Mouse (Mus musculus) left cerebral cortex, postnatal 10 days (tissue): ENCODE results near the gene Pla2g12a. TPM values are rescaled to one million over a fixed set of nuclear protein-coding genes. Genes with fewer than 3 reads are reported as not detected.

Experiments
- DNase-seq, 2 experiments: peaks; one replicate each; pipeline ENCODE4 v3.0.0; 2021 to 2022; ENCODE audit warnings: low spot score in 2 of 2, mixed read lengths in 1 of 2; ENCODE audit errors: extremely low spot score in 1 of 2
- intact Hi-C: fragments of 180-260 bp; cut with DNase I; formaldehyde crosslinking; loops from one replicate; pipeline ENCODE4 v1.15.1; 2025
- total RNA-seq, 2 experiments: library from RNA; stranded (reverse); gene quantifications; 2 replicates each; pipeline ENCODE4 v1.2.3; 2021

The Pla2g12a gene
- total RNA-seq = 10 to 100 TPM; 18.0 to 18.1 TPM

DNA sequence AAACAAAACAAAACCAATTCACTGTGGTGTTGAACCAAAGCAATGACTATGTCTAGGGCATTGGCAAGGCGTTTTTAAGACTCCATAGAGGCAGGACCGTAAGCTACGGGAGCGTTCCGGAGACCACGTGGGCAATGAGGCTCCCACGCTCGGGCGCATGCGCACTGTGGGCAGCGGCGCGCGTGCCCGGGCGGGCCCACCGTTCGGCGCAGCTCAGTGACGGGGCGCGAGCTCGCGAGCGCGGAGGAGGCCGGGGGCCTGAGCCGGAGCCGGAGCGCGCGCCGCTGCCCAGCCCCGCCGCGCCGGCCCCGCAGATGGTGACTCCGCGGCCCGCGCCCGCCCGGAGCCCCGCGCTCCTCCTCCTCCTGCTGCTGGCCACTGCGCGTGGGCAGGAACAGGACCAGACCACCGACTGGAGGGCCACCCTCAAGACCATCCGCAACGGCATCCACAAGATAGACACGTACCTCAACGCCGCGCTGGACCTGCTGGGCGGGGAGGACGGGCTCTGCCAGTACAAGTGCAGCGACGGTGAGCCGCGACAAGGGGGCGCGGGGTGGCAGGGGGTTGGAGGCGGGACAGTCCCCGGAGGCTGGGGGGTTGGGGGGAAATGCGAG is at the start of gene Pla2g12a:
Gene Pla2g12a, plus strand, starts transcription at position 202 of the 617 bp plus-strand sequence.
- peak; percentile 89 to 96 for DNase-seq
- intact Hi-C loops = loop anchor here (5.0 kb wide), 1 partner anchor 46 kb away; the partner anchor contains the start of gene Gar1

DNA sequence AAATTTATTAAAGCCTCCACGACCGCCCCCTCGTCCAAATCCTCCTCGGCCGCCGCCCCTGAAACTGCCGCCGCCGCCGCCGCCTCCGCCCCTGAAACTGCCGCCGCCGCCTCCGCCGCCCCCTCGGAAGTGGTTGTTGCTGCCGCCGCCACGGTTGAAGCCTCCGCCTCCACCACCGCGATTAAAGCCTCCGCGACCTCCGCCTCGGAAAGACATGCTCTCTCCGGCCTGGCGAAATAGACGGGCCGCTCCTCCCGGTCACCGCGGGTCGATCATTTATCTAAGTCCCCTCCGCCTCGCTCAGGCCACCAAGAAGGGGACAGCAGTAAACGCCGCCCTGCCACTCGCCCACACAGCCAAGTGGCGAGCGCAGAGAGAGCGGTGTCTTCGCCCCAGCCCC is 47.8 kb upstream of the Pla2g12a start:
- intact Hi-C loops = loop anchor here (5.0 kb wide), 1 partner anchor 47 kb away; the partner anchor contains the start of gene Pla2g12a
- peak in 1 of 2 experiments; percentile 73 for DNase-seq

DNA sequence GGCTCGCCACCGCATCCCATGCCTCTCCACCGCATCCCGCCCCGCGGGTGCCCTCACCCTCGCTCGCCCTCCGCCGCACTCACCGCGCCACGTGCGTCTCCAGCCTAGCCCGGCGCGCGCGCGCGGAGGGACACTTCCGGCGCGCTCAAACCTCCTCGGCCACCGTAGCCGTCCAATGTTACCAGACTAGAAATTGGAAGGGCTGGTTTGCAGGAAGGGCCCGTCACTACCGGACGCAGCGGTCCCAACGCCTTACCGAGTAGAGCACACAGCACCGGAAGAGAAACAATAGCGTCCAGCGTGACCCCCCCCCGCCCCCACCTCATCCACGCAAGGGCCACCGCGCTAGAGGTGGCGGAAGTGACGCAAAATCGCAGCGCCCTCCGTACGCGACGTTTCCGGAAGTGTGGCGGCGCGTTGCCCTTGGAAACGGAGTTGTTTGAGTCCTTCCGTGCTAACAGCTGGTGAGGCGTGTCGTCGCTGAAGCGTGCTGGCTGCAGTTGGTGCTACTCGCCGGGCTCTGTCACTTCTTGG is 47.3 kb upstream of the Pla2g12a start, which contains the start of gene Gar1:
Gene Gar1, minus strand, starts transcription at position 362 of the 534 bp plus-strand sequence.
- intact Hi-C loops = loop anchor here (5.0 kb wide), 1 partner anchor 46 kb away; the partner anchor contains the start of gene Pla2g12a

DNA sequence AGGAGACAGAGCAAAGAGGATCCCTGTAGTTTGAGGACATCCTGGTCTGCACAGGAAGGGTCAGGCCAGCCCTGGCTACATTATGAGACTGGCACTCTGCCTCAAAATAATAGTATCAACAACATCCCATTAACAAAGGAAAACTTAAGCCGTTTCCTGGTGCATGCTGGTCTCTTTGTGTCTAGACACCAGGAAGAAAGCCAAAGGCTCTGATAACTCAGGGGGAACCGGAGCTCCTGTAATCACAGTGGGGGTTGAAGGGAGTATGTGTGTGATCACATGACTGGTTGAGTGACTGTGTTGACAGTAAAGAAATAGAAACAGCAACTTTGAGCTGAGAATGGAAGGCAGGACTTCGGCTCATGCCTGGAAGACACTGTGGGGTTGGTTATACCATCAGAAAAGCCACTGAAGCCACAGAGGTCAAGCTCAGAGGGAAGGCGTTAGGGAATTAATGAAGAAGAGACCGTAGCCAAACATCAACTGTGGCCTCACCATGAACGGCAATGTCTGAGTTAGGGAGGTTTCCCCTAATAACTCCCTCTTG is 42.9 kb upstream of the Pla2g12a start, which contains the start of gene Cfi:
Gene Cfi, plus strand, starts transcription at position 497 of the 547 bp plus-strand sequence.
- peak in 1 of 2 experiments; percentile 26 for DNase-seq
- intact Hi-C loops = no loop called here

More for the DNA sequence above, 47.3 kb upstream of the Pla2g12a start, which contains the start of gene Gar1:
- DNase-seq = peak; percentile 94 to 98

DNA sequence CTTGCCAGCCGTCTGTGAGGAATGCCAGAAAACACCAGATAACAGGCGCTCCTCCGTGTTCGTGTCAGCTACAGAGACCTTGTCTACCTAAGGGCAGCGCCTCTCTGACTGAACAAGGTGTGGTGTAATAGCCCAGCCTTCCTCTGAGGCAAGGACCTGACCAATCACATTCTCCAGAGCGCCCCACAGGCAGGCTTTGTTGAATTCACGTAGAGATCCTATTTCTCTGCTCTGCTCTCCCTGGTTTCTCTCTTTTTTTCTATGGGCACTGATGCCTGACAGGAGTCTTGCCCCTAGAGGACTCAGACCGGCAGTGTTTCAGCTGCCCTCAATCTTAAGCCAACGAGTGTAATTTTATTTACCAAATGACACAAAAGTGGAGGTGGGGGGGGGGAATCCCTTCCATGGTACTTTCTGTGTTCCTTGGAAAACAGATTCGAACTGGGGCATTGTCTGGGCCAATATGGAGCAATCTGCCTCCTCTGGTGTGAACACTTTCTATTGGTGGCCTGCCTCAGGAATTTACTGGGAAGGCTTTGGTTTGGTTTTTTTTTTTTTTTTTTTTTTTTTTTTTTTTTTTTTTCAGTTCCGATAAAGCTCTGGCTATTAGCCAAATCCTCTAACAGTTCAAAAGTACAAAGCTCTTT is 42.2 kb upstream of the Pla2g12a start:
- DNase-seq = no peak
- intact Hi-C loops = no loop called here

DNA sequence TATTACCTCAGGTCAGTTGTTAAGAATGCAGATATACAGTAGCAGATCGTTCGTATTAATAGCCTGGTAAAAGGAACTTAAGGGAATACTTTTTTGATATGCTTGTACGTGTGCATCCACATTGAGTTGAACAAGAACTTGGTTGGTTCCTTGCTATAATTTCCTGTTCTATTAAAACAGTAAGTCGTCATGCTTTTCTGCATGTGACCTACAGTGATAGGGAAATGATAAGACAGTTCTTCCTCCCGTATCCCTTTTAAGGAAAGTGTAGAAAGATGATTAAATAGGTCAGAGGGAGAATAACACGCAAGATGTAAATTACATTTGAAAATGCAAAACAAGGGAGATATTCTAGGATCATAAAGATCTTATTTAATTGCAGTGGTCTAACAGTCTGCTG is 41.4 kb upstream of the Pla2g12a start:
- no peak for DNase-seq
- intact Hi-C loops = no loop called here

DNA sequence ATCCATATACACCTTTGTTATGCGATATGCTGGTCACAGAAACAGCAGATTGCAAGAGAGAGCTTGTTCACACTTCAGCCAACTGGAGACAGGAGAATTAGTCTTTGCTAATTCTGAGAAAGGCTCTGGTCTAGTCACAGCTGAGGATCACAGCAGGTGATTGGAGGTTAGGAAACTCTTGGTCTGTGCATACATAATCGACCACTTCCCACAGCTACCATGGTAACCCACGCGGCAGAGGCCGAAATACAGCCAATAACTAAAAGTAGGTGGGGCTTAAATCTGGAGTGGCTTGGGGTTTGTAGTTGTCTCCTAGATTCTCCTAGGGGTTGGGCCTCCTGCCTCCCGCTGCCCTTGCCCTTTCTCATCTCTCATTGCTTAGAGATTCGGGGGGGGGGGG is 40.4 kb upstream of the Pla2g12a start:
- no peak for DNase-seq
- intact Hi-C loops = no loop called here

DNA sequence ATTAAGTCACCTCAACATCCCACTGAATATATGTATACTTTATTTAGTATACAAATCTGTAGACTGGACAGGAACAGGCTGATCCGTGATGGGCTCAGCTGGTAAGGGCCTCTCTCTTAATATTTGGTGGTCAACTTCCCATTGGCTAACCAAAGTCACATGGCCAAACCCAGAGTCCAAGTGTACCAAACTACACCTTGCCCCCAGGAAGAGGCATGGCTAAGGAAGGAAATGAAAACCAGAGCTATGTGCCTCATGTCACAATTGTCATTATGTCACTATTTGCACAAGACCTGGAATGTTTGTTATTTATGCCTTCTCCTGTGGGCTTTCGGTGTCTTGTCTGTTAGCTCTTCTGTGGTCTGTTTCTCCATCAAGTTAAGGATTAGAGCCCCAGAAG is 32.5 kb upstream of the Pla2g12a start:
- DNase-seq = no peak
- intact Hi-C loops = no loop called here

DNA sequence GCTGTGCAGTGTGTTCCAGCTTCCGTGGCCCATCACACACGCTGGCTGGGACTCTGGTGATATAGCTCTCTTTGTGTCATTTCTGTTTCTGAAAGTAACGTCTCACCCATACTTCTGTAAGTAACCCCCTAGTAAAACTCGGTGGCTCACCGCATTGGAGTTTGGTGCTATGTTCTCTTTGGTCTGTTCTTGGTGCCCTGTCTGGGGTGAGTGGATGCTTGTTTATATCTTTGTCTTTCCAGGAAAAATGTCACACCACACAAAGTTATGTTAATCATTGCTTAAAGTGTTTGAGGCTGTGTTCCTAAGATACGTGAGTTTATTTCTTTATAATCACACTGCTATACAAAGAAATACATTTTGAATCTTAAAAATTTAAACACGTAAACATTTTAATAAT is 31.6 kb upstream of the Pla2g12a start:
- intact Hi-C loops = no loop called here
- no peak for DNase-seq

DNA sequence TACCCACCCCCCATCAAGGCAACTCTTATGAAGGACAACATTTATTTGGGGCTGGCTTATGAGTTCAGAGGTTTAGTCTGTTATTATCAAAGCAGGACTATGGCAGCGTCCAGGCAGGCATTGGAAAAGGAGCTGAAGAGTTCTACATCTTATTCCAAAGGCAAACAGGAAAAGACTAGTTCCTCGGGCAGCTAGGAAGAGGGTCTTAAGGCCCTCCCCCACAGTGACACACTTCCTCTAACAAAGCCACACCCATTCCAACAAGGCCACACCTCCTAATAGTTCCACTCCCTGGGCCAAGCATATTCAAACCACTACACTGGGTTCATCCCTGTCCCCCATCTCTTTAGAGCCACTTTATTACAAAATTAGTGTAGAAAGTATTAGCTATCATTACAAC is 15.8 kb upstream of the Pla2g12a start:
- intact Hi-C loops = no loop called here
- DNase-seq = no peak

DNA sequence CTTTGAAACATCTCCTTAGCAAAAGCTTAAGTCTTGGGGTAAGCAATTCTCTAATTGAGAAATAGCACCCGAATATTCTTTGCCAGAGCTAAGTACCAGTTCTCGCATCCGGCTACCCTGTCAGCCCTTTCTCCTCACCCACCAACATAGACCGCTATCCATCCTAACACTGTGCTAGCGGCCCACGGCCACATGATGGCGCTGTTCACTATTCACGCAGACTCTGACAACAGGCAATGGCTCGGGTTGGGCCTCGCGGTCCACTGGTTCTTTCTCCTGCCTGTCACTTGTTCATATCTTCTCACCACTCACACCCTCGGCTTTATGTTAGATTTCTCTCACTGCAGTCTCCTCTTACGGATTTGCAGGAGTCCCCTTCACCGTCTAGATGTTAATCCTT is 14.7 kb upstream of the Pla2g12a start:
- intact Hi-C loops = no loop called here
- DNase-seq = peak in 1 of 2 experiments; percentile 43

DNA sequence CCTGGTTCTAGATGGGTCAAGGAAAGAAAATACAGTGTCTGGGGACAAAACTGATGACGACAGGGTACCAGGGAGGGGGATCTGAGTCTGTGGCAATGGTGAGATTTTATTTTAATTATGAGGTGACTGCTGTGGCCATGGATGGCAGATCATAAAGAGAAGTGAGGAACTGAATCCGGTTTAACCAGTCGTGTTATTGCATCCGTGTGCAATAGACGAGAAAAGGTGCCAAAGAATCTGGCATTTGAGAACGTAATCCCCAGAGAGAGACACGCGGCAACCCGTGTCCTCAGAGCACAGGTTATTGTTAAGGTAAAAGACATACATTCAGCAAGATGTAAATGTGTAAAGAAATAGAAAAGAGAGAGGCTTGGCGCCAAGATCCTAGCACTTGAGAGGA is 1.1 kb upstream of the Pla2g12a start:
- no peak for DNase-seq
- intact Hi-C loops = loop anchor here (5.0 kb wide), 1 partner anchor 45 kb away; the partner anchor contains the start of gene Gar1

DNA sequence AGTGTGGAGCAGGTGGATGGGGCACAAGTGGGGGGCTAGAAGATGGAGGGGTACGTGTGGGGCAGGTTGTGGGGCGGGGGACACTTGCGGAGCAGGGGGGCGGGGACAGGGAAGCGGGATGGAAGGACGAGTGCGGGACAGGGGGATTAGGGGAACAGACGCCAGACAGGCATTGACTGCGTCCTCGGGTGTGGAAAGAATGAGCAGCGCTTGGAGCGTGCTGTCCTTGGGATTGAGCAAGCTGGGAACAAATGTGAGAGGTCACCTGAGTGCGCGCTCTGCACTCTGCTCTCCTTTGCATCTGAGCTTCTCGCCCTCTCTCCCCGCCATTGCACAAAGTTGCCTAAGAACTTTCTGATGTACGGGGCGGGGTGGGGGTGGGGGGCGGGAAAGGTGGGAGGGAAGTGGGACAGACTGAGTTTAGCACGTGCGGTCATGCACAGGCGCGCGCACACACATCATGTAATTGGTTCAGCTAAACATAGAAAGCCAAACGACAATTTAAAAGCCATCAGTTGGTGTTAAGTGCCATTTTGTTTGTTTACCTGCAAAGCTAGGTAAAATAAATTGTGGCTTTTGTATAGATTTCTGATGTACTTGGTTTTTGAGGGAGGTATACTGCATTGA is 838 bp downstream of the Pla2g12a start:
- intact Hi-C loops = loop anchor here (5.0 kb wide), 1 partner anchor 47 kb away; the partner anchor contains the start of gene Gar1
- DNase-seq = peak in 1 of 2 experiments; percentile 49

DNA sequence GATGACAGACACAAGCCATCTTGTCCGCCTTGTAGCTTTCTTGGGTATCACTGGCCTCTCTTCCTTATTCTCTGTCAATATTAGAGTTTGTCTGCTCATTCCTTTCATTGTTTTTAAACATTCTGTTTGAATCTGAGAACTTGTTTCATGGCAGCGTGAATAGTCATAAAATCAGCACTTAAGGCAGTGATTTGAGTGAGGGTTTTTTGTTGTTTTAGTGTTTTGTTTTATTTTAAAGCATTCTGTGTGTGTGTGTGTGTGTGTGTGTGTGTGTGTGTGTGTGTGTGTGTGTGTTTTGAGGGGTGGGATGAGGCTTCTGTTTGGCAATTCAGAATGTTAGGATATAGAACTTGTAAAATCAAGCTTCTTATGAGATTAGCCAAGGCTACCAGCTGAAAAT is 1.5 kb downstream of the Pla2g12a start:
- DNase-seq = no peak
- intact Hi-C loops = loop anchor here (5.0 kb wide), 1 partner anchor 48 kb away; the partner anchor contains the start of gene Gar1

DNA sequence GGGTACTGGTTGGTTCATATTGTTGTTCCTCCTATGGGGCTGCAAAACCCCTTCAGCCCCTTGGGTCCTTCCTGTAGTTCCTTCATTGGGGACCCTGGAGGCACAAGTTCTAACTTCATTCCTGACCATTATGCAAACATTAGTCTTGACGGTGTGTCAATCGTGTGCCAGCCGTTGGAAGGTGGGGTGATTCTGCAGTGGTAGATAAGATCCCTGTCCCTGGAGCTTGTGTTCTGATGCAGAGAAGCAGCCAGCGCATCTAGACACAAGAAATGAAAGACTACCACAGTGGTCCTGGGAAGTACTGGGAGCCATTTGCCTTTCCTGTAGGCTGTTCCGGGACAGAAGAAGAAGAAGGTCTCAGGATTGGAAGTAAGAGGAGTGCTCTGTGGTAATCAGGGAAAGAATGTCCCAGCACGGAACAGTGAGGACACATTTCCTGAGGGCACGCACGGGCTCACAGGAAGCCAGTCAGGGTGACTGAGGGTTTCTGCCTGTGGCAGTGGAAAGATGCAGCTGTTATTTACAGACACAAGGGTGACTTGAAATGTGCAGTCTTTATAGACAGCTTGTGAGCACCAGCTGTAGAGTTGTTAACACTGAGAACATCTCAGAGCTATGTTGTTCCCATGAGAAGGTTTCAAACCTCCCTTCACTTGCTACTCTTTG is 2.7 kb downstream of the Pla2g12a start:
- DNase-seq = no peak
- intact Hi-C loops = no loop called here

DNA sequence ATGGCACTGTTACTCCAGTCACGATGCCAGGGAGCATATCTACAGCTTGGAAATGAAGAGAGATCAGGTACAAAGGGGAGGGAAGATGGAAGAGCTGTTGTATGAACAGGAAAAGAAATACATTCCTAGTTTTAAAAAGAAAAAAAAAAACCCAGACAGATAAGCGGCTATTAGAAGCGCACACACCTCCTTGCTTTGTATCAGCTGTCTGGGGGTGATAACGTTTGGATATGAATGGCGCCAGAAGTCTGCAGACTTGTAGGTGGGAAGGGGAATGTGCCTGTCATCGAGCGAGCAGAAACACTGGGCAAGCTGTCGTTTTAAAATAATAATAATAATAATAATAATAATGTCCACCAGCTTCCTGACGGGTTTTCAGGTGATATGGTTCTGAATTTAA is 7.2 kb downstream of the Pla2g12a start:
- no peak for DNase-seq

DNA sequence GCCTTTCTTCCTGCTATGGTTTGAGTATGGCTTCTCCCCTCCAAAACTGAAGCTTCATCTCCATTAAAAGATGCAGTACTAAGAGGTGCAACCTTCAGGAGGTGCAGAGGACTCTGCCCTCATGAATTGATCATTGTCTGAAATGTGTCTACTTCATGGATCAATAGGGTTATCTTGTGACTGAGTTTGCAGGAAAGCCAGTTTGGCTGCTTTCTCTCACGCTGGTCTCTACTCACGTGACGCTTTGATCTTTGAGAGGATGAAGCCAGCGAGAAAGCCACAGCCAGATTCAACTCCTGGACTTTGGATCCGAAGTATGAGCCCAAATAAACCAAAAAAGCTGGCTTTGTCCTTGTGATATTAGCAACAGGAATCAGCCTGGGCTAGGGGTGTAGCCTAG is 8.0 kb downstream of the Pla2g12a start:
- intact Hi-C loops = no loop called here
- no peak for DNase-seq

More for the DNA sequence above, 7.2 kb downstream of the Pla2g12a start:
- intact Hi-C loops = no loop called here

DNA sequence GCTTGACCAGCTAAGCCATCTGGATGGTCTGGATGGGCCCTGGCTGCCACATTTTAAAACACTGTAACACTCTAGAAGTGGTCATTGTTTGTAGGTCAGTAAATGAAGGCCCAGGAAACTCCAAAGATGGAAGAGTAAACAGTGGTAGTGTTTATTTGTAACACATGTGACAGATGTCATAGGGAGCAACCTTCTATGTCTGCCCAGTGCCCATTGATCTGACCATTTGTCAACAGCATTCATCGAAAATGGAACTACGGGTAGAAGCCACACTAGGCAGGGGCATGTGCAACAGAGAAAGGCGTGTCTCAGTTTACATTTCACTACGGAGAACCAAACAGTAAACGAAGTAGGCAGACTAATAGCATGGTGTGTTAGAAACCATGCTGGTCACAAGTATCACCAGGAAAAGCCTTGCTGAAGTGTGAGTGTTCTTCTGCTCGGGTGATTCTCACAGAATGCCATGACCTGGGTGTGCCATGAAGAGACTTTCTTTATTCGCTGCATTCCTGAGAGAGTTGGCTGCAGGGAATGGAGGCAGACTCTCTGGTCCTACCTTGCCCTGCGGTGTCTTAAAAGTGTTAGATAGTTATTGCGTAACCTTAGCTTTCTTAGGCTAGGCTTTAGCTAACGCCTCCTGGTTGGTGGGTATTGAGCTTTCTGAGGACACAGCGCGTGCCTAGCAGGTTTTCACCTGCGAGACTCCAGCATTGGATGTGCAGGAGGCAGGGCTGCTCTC is 9.5 kb downstream of the Pla2g12a start:
- intact Hi-C loops = no loop called here
- DNase-seq = no peak
